Mouse (Mus musculus) midbrain, embryonic 12.5 days (tissue): ENCODE data around the gene Ehbp1l1. TPM values are rescaled to one million over a fixed set of nuclear protein-coding genes. Genes with fewer than 3 reads are reported as not detected.

Experiments
- ATAC-seq: fragments of 200-750 bp; cut with Nextera tagmentation; 2 replicates; pipeline ENCODE4 v1.8.0; 2017; ENCODE audit warnings: low read depth, moderate TSS enrichment, moderate library complexity; ENCODE audit not compliant: low FRiP score
- H3K27ac ChIP-seq: fragments of 300-500 bp; sonication (generic); replicated peaks from 2 replicates; pipeline ENCODE4 v1.5.1; 2016; ENCODE audit warnings: mild to moderate bottlenecking
- H3K27me3 ChIP-seq: fragments of 300-500 bp; sonication (generic); 2 replicates; pipeline ENCODE4 v1.6.1; 2016; ENCODE audit warnings: mild to moderate bottlenecking
- H3K36me3 ChIP-seq: fragments of 300-500 bp; sonication (generic); 2 replicates; pipeline ENCODE4 v1.6.1; 2016
- H3K4me1 ChIP-seq: fragments of 300-500 bp; sonication (generic); 2 replicates; pipeline ENCODE4 v1.6.1; 2016
- H3K4me2 ChIP-seq: fragments of 300-500 bp; sonication (generic); replicated peaks from 2 replicates; pipeline ENCODE4 v1.6.1; 2016; ENCODE audit warnings: mild to moderate bottlenecking, moderate library complexity
- H3K4me3 ChIP-seq: fragments of 300-500 bp; sonication (generic); 2 replicates; pipeline ENCODE4 v1.5.1; 2016; ENCODE audit warnings: mild to moderate bottlenecking
- H3K9ac ChIP-seq: fragments of 300-500 bp; sonication (generic); replicated peaks from 2 replicates; pipeline ENCODE4 v1.6.1; 2016; ENCODE audit warnings: mild to moderate bottlenecking, moderate library complexity
- H3K9me3 ChIP-seq: fragments of 300-500 bp; sonication (generic); 2 replicates; pipeline ENCODE4 v1.6.1; 2016; ENCODE audit warnings: mild to moderate bottlenecking
- WGBS: fragments of 180-500 bp; shearing (Covaris S2); methylation state at CpG from one replicate; pipeline ENCODE4 v1.1.7; 2016; 5-methylcytosine and 5-hydroxymethylcytosine counted together
- polyA plus RNA-seq: library from polyadenylated mRNA; unstranded; fragments of >200 nt; fragmentation: Nextera tagmentation; extraction: Ambion mirVana; gene quantifications from 2 replicates; pipeline ENCODE4 v1.2.1, GENCODE M21; 2016

Gene Ehbp1l1
- polyA plus RNA-seq, 1 experiment from 2014 or later: 9.1 TPM

- WGBS: 14% methylated on average over 43 of the region's 43 CpGs
Measured at GRCm38 (mm10) chr19:5715793-5716688, 10.1 kb downstream of the Ehbp1l1 start.

DNA sequence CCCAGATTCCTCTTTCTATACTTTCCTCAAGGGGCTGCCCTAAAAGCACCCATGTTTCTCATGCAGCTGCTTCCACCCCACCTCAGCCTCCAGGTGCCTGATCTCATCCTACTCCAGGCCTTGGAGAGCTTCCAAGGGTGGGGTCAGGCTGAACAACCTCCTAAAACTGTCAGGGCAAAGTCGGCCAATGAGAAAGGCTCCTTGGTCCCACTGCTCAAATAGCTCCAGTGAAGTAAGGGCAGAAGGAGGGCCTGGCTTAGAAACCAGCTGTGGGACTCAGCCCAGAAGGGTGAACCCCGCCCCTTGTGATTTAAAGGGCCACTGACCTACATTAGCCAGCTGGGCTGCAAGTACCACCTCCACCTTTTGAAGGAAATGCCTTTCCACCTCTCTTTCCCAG is 12.4 kb downstream of the Ehbp1l1 start:
- WGBS: 20% methylated on average over 2 of the region's 2 CpGs

More at GRCm38 (mm10) chr19:5715793-5716688, 10.1 kb downstream of the Ehbp1l1 start:
- Histone ChIP-seq H3K4me1 (peaks cover 25% of the 10 kb centered on the region), H3K27ac (no peak overlapping the region), H3K4me2 (peak overlapping the region; percentile 47), H3K4me3 (peak overlapping the region; percentile 27), H3K36me3 (peaks cover 43% of the 10 kb centered on the region), H3K9ac (peak overlapping the region; percentile 43), H3K9me3 (no peaks in the 10 kb centered on the region), H3K27me3 (peaks cover 4% of the 10 kb centered on the region; the same call in 1 of the 2 replicates)
- peak; percentile 77 for ATAC-seq

GRCm38 (mm10) chr19:5713255-5713654 is 12.9 kb downstream of the Ehbp1l1 start:
- no peak overlapping the region for H3K4me3 ChIP-seq
- no peaks in the 10 kb centered on the region for H3K9me3 ChIP-seq
- H3K27me3 ChIP-seq: peaks cover 4% of the 10 kb centered on the region; the same call in 1 of the 2 replicates
- no peak for ATAC-seq
- WGBS: 71% methylated on average over 5 of the region's 5 CpGs
- H3K4me1 ChIP-seq: peaks cover 25% of the 10 kb centered on the region
- no peak overlapping the region for H3K4me2 ChIP-seq
- H3K36me3 ChIP-seq: peaks cover 41% of the 10 kb centered on the region
- no peak overlapping the region for H3K9ac ChIP-seq
- H3K27ac ChIP-seq: no peak overlapping the region

More for the DNA sequence above, 12.4 kb downstream of the Ehbp1l1 start:
- H3K4me3 ChIP-seq: no peak overlapping the region
- H3K27me3 ChIP-seq: peaks cover 4% of the 10 kb centered on the region; the same call in 1 of the 2 replicates
- H3K4me2 ChIP-seq: no peak overlapping the region
- H3K4me1 ChIP-seq: peaks cover 25% of the 10 kb centered on the region
- H3K9me3 ChIP-seq: no peaks in the 10 kb centered on the region
- no peak overlapping the region for H3K9ac ChIP-seq
- no peak overlapping the region for H3K27ac ChIP-seq
- peaks cover 41% of the 10 kb centered on the region for H3K36me3 ChIP-seq
- no peak for ATAC-seq

GRCm38 (mm10) chr19:5711907-5712460 is 14.1 kb downstream of the Ehbp1l1 start:
- H3K4me1 ChIP-seq: peaks cover 21% of the 10 kb centered on the region
- no peak overlapping the region for H3K27ac ChIP-seq
- no peak overlapping the region for H3K4me3 ChIP-seq
- no peak for ATAC-seq
- peaks cover 54% of the 10 kb centered on the region for H3K36me3 ChIP-seq
- no peak overlapping the region for H3K9ac ChIP-seq
- H3K4me2 ChIP-seq: no peak overlapping the region
- no peaks in the 10 kb centered on the region for H3K9me3 ChIP-seq
- WGBS: 92% methylated on average over 14 of the region's 14 CpGs
- peaks cover 4% of the 10 kb centered on the region; the same call in 1 of the 2 replicates for H3K27me3 ChIP-seq

GRCm38 (mm10) chr19:5711218-5711617 is 14.9 kb downstream of the Ehbp1l1 start:
- peaks cover 59% of the 10 kb centered on the region for H3K36me3 ChIP-seq
- H3K4me1 ChIP-seq: peaks cover 13% of the 10 kb centered on the region
- no peak overlapping the region for H3K9ac ChIP-seq
- no peak overlapping the region for H3K27ac ChIP-seq
- no peak for ATAC-seq
- WGBS: 5% methylated on average over 3 of the region's 3 CpGs
- no peaks in the 10 kb centered on the region for H3K9me3 ChIP-seq
- no peak overlapping the region for H3K4me3 ChIP-seq
- H3K4me2 ChIP-seq: no peak overlapping the region
- 0 out of 2 replicates have a peak, but pooled peaks cover 4% of the 10 kb centered on the region for H3K27me3 ChIP-seq

DNA sequence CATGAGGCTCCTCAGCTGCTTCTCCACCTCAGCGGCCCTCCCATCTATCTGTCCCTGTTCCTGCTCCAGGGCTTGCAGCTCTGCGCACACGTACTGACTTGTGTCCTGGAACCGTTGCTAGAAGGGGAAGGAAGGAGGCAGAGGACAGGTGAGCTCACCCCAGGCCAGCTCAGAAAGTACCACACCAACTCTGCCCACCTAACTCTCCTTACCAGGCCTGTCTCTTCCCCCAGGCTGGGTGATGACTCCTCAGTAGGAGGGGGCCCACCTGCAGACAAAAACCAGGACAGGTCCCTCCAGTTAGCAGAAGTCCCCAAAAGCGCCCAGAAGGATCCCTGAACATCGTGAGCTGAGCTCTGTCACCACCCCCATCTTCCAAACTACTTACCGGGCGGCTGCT is 15.5 kb downstream of the Ehbp1l1 start:
- Histone ChIP-seq H3K36me3 (peaks cover 63% of the 10 kb centered on the region), H3K9ac (no peak overlapping the region), H3K4me2 (no peak overlapping the region), H3K4me1 (peaks cover 7% of the 10 kb centered on the region), H3K27ac (no peak overlapping the region), H3K9me3 (no peaks in the 10 kb centered on the region), H3K4me3 (no peak overlapping the region), H3K27me3 (0 out of 2 replicates have a peak, but pooled peaks cover under 1% of the 10 kb centered on the region)
- ATAC-seq: no peak
- 75% methylated on average over 8 of the region's 8 CpGs for WGBS

GRCm38 (mm10) chr19:5710068-5710467 is 16.0 kb downstream of the Ehbp1l1 start:
- H3K27ac ChIP-seq: no peak overlapping the region
- H3K36me3 ChIP-seq: peaks cover 63% of the 10 kb centered on the region
- H3K9ac ChIP-seq: no peak overlapping the region
- H3K4me1 ChIP-seq: peaks cover 3% of the 10 kb centered on the region; the same call in 1 of the 2 replicates
- WGBS: 92% methylated on average over 6 of the region's 6 CpGs
- no peak overlapping the region for H3K4me3 ChIP-seq
- no peaks in the 10 kb centered on the region for H3K27me3 ChIP-seq
- no peaks in the 10 kb centered on the region for H3K9me3 ChIP-seq
- no peak overlapping the region for H3K4me2 ChIP-seq
- ATAC-seq: no peak

GRCm38 (mm10) chr19:5704801-5705571 is 21.1 kb downstream of the Ehbp1l1 start:
- H3K4me3 ChIP-seq: no peak overlapping the region
- H3K4me1 ChIP-seq: 0 out of 2 replicates have a peak, but pooled peaks cover 3% of the 10 kb centered on the region
- no peak overlapping the region for H3K27ac ChIP-seq
- ATAC-seq: no peak
- H3K4me2 ChIP-seq: no peak overlapping the region
- no peaks in the 10 kb centered on the region for H3K9me3 ChIP-seq
- no peak overlapping the region for H3K9ac ChIP-seq
- H3K27me3 ChIP-seq: no peaks in the 10 kb centered on the region
- peaks cover 76% of the 10 kb centered on the region for H3K36me3 ChIP-seq
- WGBS: 49% methylated on average over 10 of the region's 10 CpGs

- Histone ChIP-seq H3K9me3 (no peaks in the 10 kb centered on the region), H3K27me3 (no peaks in the 10 kb centered on the region), H3K9ac (no peak within 1 kb of the TSS), H3K4me3 (no peak within 1 kb of the TSS), H3K4me2 (no peak within 1 kb of the TSS), H3K36me3 (peaks cover 78% of the 10 kb centered on the region), H3K4me1 (0 out of 2 replicates have a peak, but pooled peaks cover 3% of the 10 kb centered on the region), H3K27ac (0 out of 2 replicates have a peak within 1 kb of the TSS, but pooled peaks have one; percentile 8)
- ATAC-seq: no peak
- WGBS: 79% methylated on average over 17 of the region's 17 CpGs
Measured at GRCm38 (mm10) chr19:5704163-5704800, 21.8 kb downstream of the Ehbp1l1 start, which contains the start of gene Kcnk7. Kcnk7 (plus strand) TSS chr19:5704367.

DNA sequence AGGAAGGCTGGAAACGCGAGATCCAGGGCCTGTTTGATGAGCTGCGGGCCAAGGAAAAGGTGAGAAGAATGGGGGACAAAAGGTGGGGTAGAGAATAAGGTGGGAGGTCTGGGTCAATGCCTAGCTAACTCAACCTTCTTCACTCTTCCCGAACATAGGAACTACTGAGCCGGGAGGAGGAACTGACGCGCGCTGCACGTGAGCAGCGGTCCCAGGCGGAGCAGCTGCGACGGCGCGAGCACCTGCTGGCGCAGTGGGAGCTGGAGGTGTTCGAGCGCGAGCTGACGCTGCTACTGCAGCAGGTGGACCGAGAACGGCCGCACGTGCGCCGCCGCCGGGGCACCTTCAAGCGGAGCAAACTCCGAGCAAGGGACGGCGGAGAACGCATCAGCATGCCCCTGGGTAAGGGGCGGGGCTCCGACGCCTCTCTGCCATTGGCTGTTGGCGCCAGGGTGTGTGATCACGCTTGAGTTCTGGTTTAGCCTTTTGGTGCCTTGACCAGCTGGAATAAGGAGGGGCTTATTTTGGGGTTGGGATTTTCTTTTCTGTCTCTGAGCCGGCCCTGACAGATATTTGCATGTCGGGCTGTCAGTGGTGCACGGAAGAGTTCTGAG is 30.2 kb downstream of the Ehbp1l1 start:
- no peaks in the 10 kb centered on the region for H3K9me3 ChIP-seq
- H3K36me3 ChIP-seq: peaks cover 72% of the 10 kb centered on the region
- peaks cover 12% of the 10 kb centered on the region for H3K27me3 ChIP-seq
- no peak overlapping the region for H3K27ac ChIP-seq
- WGBS: 8% methylated on average over 41 of the region's 41 CpGs
- 0 out of 2 replicates have a peak overlapping the region, but pooled peaks have one; percentile 50 for H3K9ac ChIP-seq
- peak overlapping the region; percentile 66 for H3K4me2 ChIP-seq
- peaks cover 33% of the 10 kb centered on the region for H3K4me1 ChIP-seq
- peak; percentile 72 for ATAC-seq
- H3K4me3 ChIP-seq: peak overlapping the region; percentile 38

- H3K9ac ChIP-seq: no peak overlapping the region
- H3K4me1 ChIP-seq: peaks cover 52% of the 10 kb centered on the region
- H3K27ac ChIP-seq: no peak overlapping the region
- no peak for ATAC-seq
- H3K4me3 ChIP-seq: no peak overlapping the region
- peaks cover 12% of the 10 kb centered on the region for H3K27me3 ChIP-seq
- no peak overlapping the region for H3K4me2 ChIP-seq
- 83% methylated on average over 6 of the region's 6 CpGs for WGBS
- peaks cover 57% of the 10 kb centered on the region for H3K36me3 ChIP-seq
- no peaks in the 10 kb centered on the region for H3K9me3 ChIP-seq
Measured at GRCm38 (mm10) chr19:5693801-5694200, 32.3 kb downstream of the Ehbp1l1 start.
